Mouse (Mus musculus): ENCODE data around the gene Gys1.

DNA sequence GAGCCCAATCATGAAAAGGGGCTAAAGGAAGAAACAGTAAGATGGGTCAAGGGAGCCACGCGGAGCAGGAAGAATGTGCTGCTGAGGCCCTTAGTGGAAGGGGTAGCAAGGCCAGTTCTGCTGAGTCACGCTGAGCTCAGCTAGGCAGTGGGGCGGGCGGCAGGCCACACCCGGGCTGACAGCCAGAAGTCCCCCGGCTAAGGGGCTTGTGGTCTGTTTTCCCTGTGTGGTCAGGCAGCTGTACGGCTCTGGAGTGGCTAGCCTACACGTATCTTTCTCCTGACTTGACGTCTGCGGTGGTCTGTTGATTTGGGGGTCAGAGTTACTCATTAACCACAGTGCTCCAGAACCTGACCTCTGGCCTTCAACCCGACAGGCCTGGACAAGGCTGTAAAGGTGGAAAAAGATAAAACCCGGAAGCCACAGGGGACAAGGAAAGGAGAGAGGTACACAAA lies 26.2 kb downstream of the Gys1 start:
- TF ChIP-seq CTCF (IDR thresholded peaks at IDR 0.05; ENCODE audit: low read depth) (no peak), EP300 (optimal IDR thresholded peaks at IDR 0.05) (no peak)

All from stomach, postnatal 0 days (tissue).